Mouse (Mus musculus) CH12.LX (cell line): ENCODE results near the gene Zc3h7b. TPM values are rescaled to one million over a fixed set of nuclear protein-coding genes. Genes with fewer than 3 reads are reported as not detected.

ENCODE experiments used
- DNase-seq: peaks from one replicate; pipeline ENCODE4 v3.0.0-alpha.2; 2013; ENCODE audit errors: extremely low read depth
- H3K27ac ChIP-seq: 2 replicates; pipeline ENCODE4 v1.5.1; 2012; ENCODE audit warnings: low read depth, mild to moderate bottlenecking, control low read depth, moderate library complexity; ENCODE audit not compliant: insufficient read depth
- H3K27me3 ChIP-seq: replicated peaks from 2 replicates; pipeline ENCODE3; 2012; ENCODE audit warnings: inconsistent platforms
- H3K36me3 ChIP-seq, 2 experiments: replicated peaks in 1 of 2; 2 replicates each; pipeline versions ENCODE3 to v1.6.1; 2012; ENCODE audit warnings: inconsistent platforms in 1 of 2, low read length in 1 of 2, mild to moderate bottlenecking in 1 of 2, mixed read lengths in 1 of 2, moderate library complexity in 1 of 2; ENCODE audit not compliant: control insufficient read depth in 1 of 2, insufficient read depth in 1 of 2
- H3K4me1 ChIP-seq, 2 experiments: 2 replicates each; pipeline ENCODE4 v1.6.1; 2012; ENCODE audit warnings: inconsistent platforms in 1 of 2, moderate library complexity in 1 of 2; ENCODE audit not compliant: insufficient read depth in 2 of 2, control insufficient read depth in 1 of 2
- H3K4me2 ChIP-seq: 2 replicates; pipeline ENCODE4 v1.6.1; 2012; ENCODE audit warnings: low read depth, mild to moderate bottlenecking, control low read depth; ENCODE audit not compliant: poor library complexity, insufficient read depth, severe bottlenecking
- H3K4me3 ChIP-seq, 3 experiments: fragments of 150-350 bp in 1 of 3; sonication (generic) in 1 of 3; replicated peaks in 1 of 3; 2 replicates each; pipeline versions ENCODE3 to v1.5.1; 2011 to 2012; ENCODE audit warnings: low read depth in 2 of 3, low read length in 2 of 3, mild to moderate bottlenecking in 2 of 3, moderate library complexity in 2 of 3, control low read depth in 1 of 3, improper control_type of control experiment in 1 of 3, inconsistent platforms in 1 of 3, mixed read lengths in 1 of 3; ENCODE audit not compliant: poor library complexity in 1 of 3
- H3K79me2 ChIP-seq: replicated peaks from 2 replicates; pipeline ENCODE4 v1.6.1; 2012; ENCODE audit warnings: mild to moderate bottlenecking, moderate library complexity; ENCODE audit not compliant: control insufficient read depth, poor library complexity, insufficient read depth, severe bottlenecking; ENCODE audit errors: extremely low read depth
- H3K9ac ChIP-seq: 2 replicates; pipeline ENCODE4 v1.6.1; 2012; ENCODE audit warnings: low read depth, mild to moderate bottlenecking, control low read depth, moderate library complexity; ENCODE audit not compliant: insufficient read depth
- H3K9me3 ChIP-seq: replicated peaks from 2 replicates; pipeline ENCODE3; 2012; ENCODE audit warnings: low read length, inconsistent platforms, mixed read lengths
- CTCF ChIP-seq, 2 experiments: IDR thresholded peaks in 1 of 2; conservative IDR thresholded peaks in 1 of 2; 2 replicates each; pipeline ENCODE4 v1.5.1; 2011 to 2012; ENCODE audit warnings: low read depth in 2 of 2, low read length in 2 of 2, improper control_type of control experiment in 1 of 2, inconsistent platforms in 1 of 2, mild to moderate bottlenecking in 1 of 2, moderate library complexity in 1 of 2
- ELF1 ChIP-seq: IDR thresholded peaks from 2 replicates; pipeline ENCODE4 v1.6.1; 2014; ENCODE audit warnings: low read depth, mild to moderate bottlenecking, inconsistent platforms, low read length, improper control_type of control experiment
- ETS1 ChIP-seq: conservative IDR thresholded peaks from 2 replicates; pipeline ENCODE4 v1.6.1; 2012; ENCODE audit warnings: low read depth, mild to moderate bottlenecking, inconsistent platforms, low read length, improper control_type of control experiment, moderate library complexity
- IRF4 ChIP-seq: IDR thresholded peaks from 2 replicates; pipeline ENCODE4 v1.6.1; 2014; ENCODE audit warnings: low read depth, mild to moderate bottlenecking, inconsistent platforms, low read length, improper control_type of control experiment
- MAFK ChIP-seq: IDR thresholded peaks from 2 replicates; pipeline ENCODE4 v1.6.1; 2011; ENCODE audit warnings: low read length, improper control_type of control experiment; ENCODE audit not compliant: insufficient replicate concordance
- MEF2A ChIP-seq: IDR thresholded peaks from 2 replicates; pipeline ENCODE4 v1.6.1; 2014; ENCODE audit warnings: low read depth, mild to moderate bottlenecking, inconsistent platforms, low read length, improper control_type of control experiment, borderline replicate concordance
- MXI1 ChIP-seq: IDR thresholded peaks from 2 replicates; pipeline ENCODE4 v1.6.1; 2011; ENCODE audit warnings: mild to moderate bottlenecking, low read depth, low read length, improper control_type of control experiment
- MYC ChIP-seq: IDR thresholded peaks from 2 replicates; pipeline ENCODE4 v1.6.1; 2011; ENCODE audit warnings: low read depth, mild to moderate bottlenecking, improper control_type of control experiment, low read length
- SIN3A ChIP-seq: IDR thresholded peaks from 2 replicates; pipeline ENCODE4 v1.6.1; 2012; ENCODE audit warnings: low read length, improper control_type of control experiment, inconsistent platforms
- TBP ChIP-seq: conservative IDR thresholded peaks from 2 replicates; pipeline ENCODE4 v1.6.1; 2011; ENCODE audit warnings: low read depth, low read length, improper control_type of control experiment
- UBTF ChIP-seq: IDR thresholded peaks from 2 replicates; pipeline ENCODE4 v1.6.1; 2012; ENCODE audit warnings: low read depth, mild to moderate bottlenecking, inconsistent platforms, low read length, improper control_type of control experiment, moderate library complexity
- USF2 ChIP-seq: conservative IDR thresholded peaks from 2 replicates; pipeline ENCODE4 v1.6.1; 2011; ENCODE audit warnings: low read depth, low read length, improper control_type of control experiment
- ZKSCAN1 ChIP-seq: IDR thresholded peaks from 2 replicates; pipeline ENCODE4 v1.6.1; 2012; ENCODE audit warnings: low read depth, inconsistent platforms, low read length, improper control_type of control experiment, borderline replicate concordance
- ZMIZ1 ChIP-seq: IDR thresholded peaks from 2 replicates; pipeline ENCODE4 v1.6.1; 2012; ENCODE audit warnings: low read depth, mild to moderate bottlenecking, inconsistent platforms, low read length, improper control_type of control experiment
- ZNF384 ChIP-seq: IDR thresholded peaks from 2 replicates; pipeline ENCODE4 v1.6.1; 2012; ENCODE audit warnings: low read depth, low read length, improper control_type of control experiment, inconsistent platforms
- dilution Hi-C: fragments of 300-500 bp; cut with MboI; formaldehyde crosslinking; loops from 2 replicates; pipeline ENCODE4 v1.14.3; 2020; ENCODE audit warnings: low sequenced_read_pairs; ENCODE audit not compliant: extremely low pct_unique_long_range_greater_than_20kb, extremely low pct_ligation_motif_present
- in situ Hi-C: fragments of 300-500 bp; cut with MboI; formaldehyde crosslinking; loops from 3 replicates; pipeline ENCODE4 v1.14.3; 2019; ENCODE audit warnings: low sequenced_read_pairs, low pct_ligation_motif_present, low pct_unique_long_range_greater_than_20kb, mixed read lengths
- polyA plus RNA-seq: library from polyadenylated mRNA; unstranded; fragments of >175 nt; gene quantifications from 2 replicates; pipeline ENCODE4 v1.2.1, GENCODE M21; 2012; ENCODE audit warnings: low read depth; ENCODE audit not compliant: insufficient read length
- total RNA-seq, 2 experiments: library from RNA; depleted of rRNA; stranded (reverse); fragments of 300-350 nt in 1 of 2; fragments of >200 nt in 1 of 2; gene quantifications; 2 replicates each; pipeline ENCODE4 v1.2.3; 2012 to 2014

Gene Zc3h7b
- total and polyA plus RNA-seq, 3 experiments, result 8.4 to 43.1 (median 19.7) TPM

DNA sequence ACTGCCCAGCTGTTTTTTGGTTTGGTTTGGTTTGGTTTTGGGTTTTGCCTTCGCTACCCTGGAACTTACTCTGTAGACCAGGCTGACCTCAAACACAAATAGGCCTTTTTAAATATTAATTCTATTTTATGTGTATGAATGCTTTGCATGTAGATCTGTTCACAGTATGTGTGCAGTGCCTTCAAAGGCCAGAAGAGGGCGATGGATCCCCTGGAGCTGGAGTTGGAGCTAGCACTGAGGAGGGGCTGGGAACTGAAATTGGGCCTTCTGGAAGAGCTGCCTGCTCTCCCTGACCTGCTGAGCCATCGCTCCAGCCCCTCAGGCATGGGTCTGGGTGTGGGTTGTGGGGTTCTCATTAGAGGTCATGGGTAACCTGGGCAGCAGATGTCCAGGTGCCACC lies 17.1 kb downstream of the Zc3h7b start:
- no peak overlapping the region for H3K27ac ChIP-seq
- dilution Hi-C loops, result no loop called here
- no peaks in the 10 kb centered on the region for H3K27me3 ChIP-seq

DNA sequence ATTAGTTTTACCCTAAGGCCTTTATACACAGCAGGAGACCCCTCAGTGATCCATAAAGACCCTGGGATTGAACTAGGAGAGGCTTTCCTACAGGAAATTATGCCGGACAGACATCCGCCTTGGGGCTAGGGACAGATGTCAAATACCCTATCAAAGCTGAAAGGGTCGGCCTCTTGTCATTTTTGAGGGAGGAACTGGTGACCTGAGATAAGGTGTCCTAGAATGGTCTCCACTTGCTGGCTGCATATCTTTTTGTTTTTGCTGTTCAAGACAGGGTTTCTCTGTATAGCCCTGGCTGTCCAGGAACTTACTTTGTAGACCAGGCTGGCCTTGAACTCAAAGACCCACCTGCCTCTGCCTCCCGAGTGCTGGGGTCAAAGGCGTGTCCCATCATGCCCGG lies 19.7 kb downstream of the Zc3h7b start:
- Histone ChIP-seq H3K27me3 (no peaks in the 10 kb centered on the region), H3K79me2 (no peaks in the 10 kb centered on the region), H3K9ac (no peak overlapping the region), H3K27ac (no peak overlapping the region), H3K4me1 (peaks cover 0 to 12% of the 10 kb centered on the region in 2 experiments; a peak in 1 of 4 replicates), H3K4me3 (no peak overlapping the region), H3K4me2 (no peak overlapping the region), H3K36me3 (peaks cover 13 to 67% of the 10 kb centered on the region in 2 experiments), H3K9me3 (peaks cover 3% of the 10 kb centered on the region)
- no peak for DNase-seq
- in situ Hi-C loops, result no loop called here
- dilution Hi-C loops, result no loop called here
- TF ChIP-seq USF2 (no peak), TBP (no peak)

More for the DNA sequence above, 17.1 kb downstream of the Zc3h7b start:
- in situ Hi-C loops, result no loop called here
- Histone ChIP-seq H3K79me2 (no peaks in the 10 kb centered on the region), H3K4me3 (no peak overlapping the region), H3K4me1 (peaks cover 0 to 12% of the 10 kb centered on the region in 2 experiments; a peak in 1 of 4 replicates), H3K9ac (no peak overlapping the region), H3K9me3 (peaks cover 3% of the 10 kb centered on the region), H3K4me2 (no peak overlapping the region), H3K36me3 (peaks cover 0 to 55% of the 10 kb centered on the region in 2 experiments)
- TF ChIP-seq CTCF (conservative IDR thresholded peaks at IDR 0.05 in 1 of 2, IDR thresholded peaks at IDR 0.05 in 1 of 2; ENCODE audit: low read depth in 2 of 2, low read length in 2 of 2), result peak in 1 of 2 experiments; percentile 20; a peak in 1 of 4 replicates
- no peak for TF ChIP-seq ETS1
- DNase-seq, result no peak

DNA sequence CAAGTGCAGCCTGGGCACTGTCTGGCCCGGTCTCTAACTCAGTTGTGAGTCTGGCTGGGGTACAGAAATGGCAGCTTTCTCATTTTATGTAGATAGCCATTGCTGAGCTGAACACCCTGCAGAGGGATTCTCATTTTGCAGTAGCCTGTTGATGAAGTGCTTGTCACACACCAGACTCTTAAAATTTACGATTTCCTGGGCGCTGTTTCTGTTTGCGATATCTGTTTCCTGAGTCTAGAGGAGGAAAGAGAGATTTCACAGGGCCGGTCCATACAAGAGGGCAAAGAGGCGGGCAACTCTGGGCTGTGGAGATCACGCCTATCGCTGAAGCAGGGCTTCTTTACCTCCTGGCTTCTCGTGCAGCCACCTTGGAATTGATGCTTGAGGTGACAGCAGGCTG lies 20.8 kb downstream of the Zc3h7b start:
- Histone ChIP-seq H3K36me3 (peaks cover 20 to 64% of the 10 kb centered on the region in 2 experiments), H3K27ac (no peak overlapping the region)
- in situ Hi-C loops, result no loop called here
- TF ChIP-seq IRF4, result no peak
- TF ChIP-seq SIN3A, result no peak
- TF ChIP-seq MAFK, result no peak
- no peak for TF ChIP-seq UBTF
- no peak for TF ChIP-seq TBP
- TF ChIP-seq ZKSCAN1, result no peak
- TF ChIP-seq ZNF384, result no peak
- no peak for TF ChIP-seq MEF2A
- no peak for TF ChIP-seq ELF1
- TF ChIP-seq MYC, result no peak
- no peak for TF ChIP-seq USF2
- TF ChIP-seq ZMIZ1, result no peak
- no peak for TF ChIP-seq MXI1
- no peak for TF ChIP-seq CTCF (conservative IDR thresholded peaks at IDR 0.05 in 1 of 2, IDR thresholded peaks at IDR 0.05 in 1 of 2; ENCODE audit: low read depth in 2 of 2, low read length in 2 of 2)
- TF ChIP-seq, all 38 proteins: peak for 0
- Histone ChIP-seq H3K4me3 (no peak overlapping the region), H3K27me3 (no peaks in the 10 kb centered on the region), H3K9me3 (peaks cover 7% of the 10 kb centered on the region), H3K4me2 (no peak overlapping the region), H3K79me2 (no peaks in the 10 kb centered on the region), H3K9ac (no peak overlapping the region), H3K4me1 (peaks cover 0 to 12% of the 10 kb centered on the region in 2 experiments; a peak in 1 of 4 replicates)
- DNase-seq, result no peak
- dilution Hi-C loops, result no loop called here
